Mouse (Mus musculus): ENCODE data around the gene Utf1.

Gene Utf1

GRCm38 (mm10) chr7:139943674-139944281 lies at the start of gene Utf1:
Gene Utf1 (plus strand): TSS chr7:139943789.
- DNase-seq: peak; percentile 7 to 15

- DNase-seq: peak; percentile 11 to 25
Observed at GRCm38 (mm10) chr7:139894655-139895557, 48.7 kb upstream of the Utf1 start, which contains the start of gene Kndc1. Gene Kndc1 (plus strand): TSS chr7:139894696.

- no peak for DNase-seq
Observed at GRCm38 (mm10) chr7:139896271-139896670, 47.3 kb upstream of the Utf1 start.

GRCm38 (mm10) chr7:139896796-139897195 lies 46.8 kb upstream of the Utf1 start:
- DNase-seq: no peak

- no peak for DNase-seq
Observed at GRCm38 (mm10) chr7:139898606-139899005, 45.0 kb upstream of the Utf1 start.

- no peak for DNase-seq
Observed at GRCm38 (mm10) chr7:139899505-139899904, 44.1 kb upstream of the Utf1 start.

GRCm38 (mm10) chr7:139900456-139900855 lies 43.1 kb upstream of the Utf1 start:
- no peak for DNase-seq

- DNase-seq: no peak
Observed at GRCm38 (mm10) chr7:139900896-139901295, 42.7 kb upstream of the Utf1 start.

GRCm38 (mm10) chr7:139901981-139902380 lies 41.6 kb upstream of the Utf1 start:
- no peak for DNase-seq

GRCm38 (mm10) chr7:139905261-139905660 lies 38.3 kb upstream of the Utf1 start:
- DNase-seq: no peak

- DNase-seq: peak in 1 of 2 experiments; percentile 28
Observed at GRCm38 (mm10) chr7:139905661-139906060, 37.9 kb upstream of the Utf1 start.

- DNase-seq: no peak
Observed at GRCm38 (mm10) chr7:139908176-139908575, 35.4 kb upstream of the Utf1 start.

GRCm38 (mm10) chr7:139909469-139909868 lies 34.1 kb upstream of the Utf1 start:
- DNase-seq: no peak

GRCm38 (mm10) chr7:139910204-139910835 lies 33.3 kb upstream of the Utf1 start:
- DNase-seq: no peak

GRCm38 (mm10) chr7:139914141-139915047 lies 29.2 kb upstream of the Utf1 start:
- no peak for DNase-seq

GRCm38 (mm10) chr7:139915646-139916257 lies 27.8 kb upstream of the Utf1 start:
- no peak for DNase-seq

GRCm38 (mm10) chr7:139916345-139916744 lies 27.2 kb upstream of the Utf1 start:
- DNase-seq: no peak

GRCm38 (mm10) chr7:139918262-139918661 lies 25.3 kb upstream of the Utf1 start:
- DNase-seq: no peak

GRCm38 (mm10) chr7:139930732-139931131 lies 12.9 kb upstream of the Utf1 start:
- no peak for DNase-seq

- DNase-seq: no peak
Observed at GRCm38 (mm10) chr7:139936705-139937104, 6.9 kb upstream of the Utf1 start.

- DNase-seq: no peak
Observed at GRCm38 (mm10) chr7:139937138-139937537, 6.5 kb upstream of the Utf1 start.

GRCm38 (mm10) chr7:139937810-139938209 lies 5.8 kb upstream of the Utf1 start:
- DNase-seq: no peak
